Mouse (Mus musculus): ENCODE measurements around the gene Slpi. TPM values are rescaled to one million over a fixed set of nuclear protein-coding genes. Genes with fewer than 3 reads are reported as not detected.
A peak's percentile ranks its signal among the peaks of the same experiment; 100 is the strongest.

Slpi gene
- polyA plus RNA-seq, 1 experiment from 2014 or later: 1.1 TPM

GRCm38 (mm10) chr2:164396076-164396475, 7.2 kb upstream of the Slpi start:
- Histone ChIP-seq H3K4me3 (ENCODE audit: low read depth, low read length) (no peak overlapping the region), H3K9me3 (ENCODE audit: control insufficient read depth, low read length) (no peaks in the 10 kb centered on the region), H3K27me3 (ENCODE audit: control insufficient read depth, insufficient read depth, low read length) (peaks cover 23% of the 10 kb centered on the region), H3K36me3 (ENCODE audit: control insufficient read depth, insufficient read depth, low read length) (no peaks in the 10 kb centered on the region), H3K4me1 (ENCODE audit: control insufficient read depth, insufficient read depth, low read length) (no peaks in the 10 kb centered on the region), H3K27ac (ENCODE audit: low read depth, low read length) (no peak overlapping the region), H3K9ac (ENCODE audit: low read length) (no peak overlapping the region), H3K4me2 (ENCODE audit: low read depth) (no peak overlapping the region)
- no peak for ATAC-seq (ENCODE audit: insufficient read depth, low FRiP score, low TSS enrichment)
- DNase-seq (ENCODE audit: low spot score): no peak
- 91% methylated on average over 7 of the region's 7 CpGs for WGBS

DNA sequence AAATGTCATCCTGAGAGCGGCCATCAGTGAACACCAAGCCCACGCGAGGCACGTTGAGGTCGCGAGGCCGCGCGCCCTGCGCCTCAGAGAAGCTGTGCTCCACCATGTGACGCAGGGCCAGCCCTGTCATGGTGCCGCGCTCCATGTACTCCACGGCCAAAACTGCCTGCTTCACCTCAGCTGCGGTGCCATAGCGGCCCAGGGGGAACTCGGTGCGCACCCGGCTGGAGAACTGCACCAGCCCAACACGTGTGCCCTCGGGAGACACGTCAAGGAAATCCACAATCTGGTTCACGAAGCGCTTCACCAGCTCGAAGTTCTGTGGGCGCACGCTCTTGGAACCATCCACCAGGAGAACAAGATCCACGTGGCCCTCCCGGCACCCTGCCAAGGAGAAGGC, 4.2 kb upstream of the Slpi start:
- Histone ChIP-seq H3K36me3 (ENCODE audit: control insufficient read depth, insufficient read depth, low read length) (no peaks in the 10 kb centered on the region), H3K9ac (ENCODE audit: low read length) (no peak overlapping the region), H3K9me3 (ENCODE audit: control insufficient read depth, low read length) (no peaks in the 10 kb centered on the region), H3K4me2 (ENCODE audit: low read depth) (no peak overlapping the region), H3K4me3 (ENCODE audit: low read depth, low read length) (no peak overlapping the region), H3K27me3 (ENCODE audit: control insufficient read depth, insufficient read depth, low read length) (0 out of 2 replicates have a peak, but pooled peaks cover 4% of the 10 kb centered on the region), H3K4me1 (ENCODE audit: control insufficient read depth, insufficient read depth, low read length) (0 out of 2 replicates have a peak, but pooled peaks cover 3% of the 10 kb centered on the region), H3K27ac (ENCODE audit: low read depth, low read length) (no peak overlapping the region)
- DNase-seq (ENCODE audit: low spot score) (no peak), ATAC-seq (ENCODE audit: insufficient read depth, low FRiP score, low TSS enrichment) (no peak)
- WGBS: 78% methylated on average over 29 of the region's 29 CpGs

DNA sequence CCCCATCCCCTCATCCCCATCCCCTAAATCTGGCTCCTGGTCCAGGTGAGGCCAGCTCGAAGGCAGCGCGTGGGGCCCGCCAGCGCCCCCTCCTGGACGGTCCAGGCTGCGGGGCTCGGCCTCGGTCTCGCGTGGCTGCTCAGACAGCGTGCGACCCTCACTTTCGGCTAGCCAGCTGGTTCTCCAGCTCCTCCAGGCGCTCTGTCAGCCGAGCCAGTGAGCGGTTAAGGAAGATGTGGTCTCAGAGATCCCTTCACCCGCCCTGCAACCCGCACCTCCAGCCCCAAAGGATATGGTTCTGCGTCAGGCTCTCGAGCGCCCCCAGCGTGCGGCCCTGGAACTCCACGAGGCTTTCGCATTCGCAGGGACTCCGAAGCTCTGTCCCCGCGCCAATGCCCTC, 604 bp upstream of the Slpi start:
- Histone ChIP-seq H3K9me3 (ENCODE audit: control insufficient read depth, low read length) (no peaks in the 10 kb centered on the region), H3K9ac (ENCODE audit: low read length) (peak overlapping the region; percentile 55; the same call in 1 of the 2 replicates), H3K4me1 (ENCODE audit: control insufficient read depth, insufficient read depth, low read length) (peaks cover 8% of the 10 kb centered on the region; the same call in 1 of the 2 replicates), H3K4me2 (ENCODE audit: low read depth) (peak overlapping the region; percentile 57), H3K27me3 (ENCODE audit: control insufficient read depth, insufficient read depth, low read length) (0 out of 2 replicates have a peak, but pooled peaks cover 4% of the 10 kb centered on the region), H3K36me3 (ENCODE audit: control insufficient read depth, insufficient read depth, low read length) (no peaks in the 10 kb centered on the region), H3K27ac (ENCODE audit: low read depth, low read length) (no peak overlapping the region), H3K4me3 (ENCODE audit: low read depth, low read length) (peak overlapping the region; percentile 35)
- ATAC-seq (ENCODE audit: insufficient read depth, low FRiP score, low TSS enrichment) (peak; percentile 64), DNase-seq (ENCODE audit: low spot score) (peak; percentile 93)
- WGBS: under 1% methylated on average over 30 of the region's 30 CpGs

- DNase-seq (ENCODE audit: low spot score) (peak; percentile 36), ATAC-seq (ENCODE audit: insufficient read depth, low FRiP score, low TSS enrichment) (no peak)
- Histone ChIP-seq H3K4me2 (ENCODE audit: low read depth) (no peak overlapping the region), H3K27me3 (ENCODE audit: control insufficient read depth, insufficient read depth, low read length) (0 out of 2 replicates have a peak, but pooled peaks cover 4% of the 10 kb centered on the region), H3K4me1 (ENCODE audit: control insufficient read depth, insufficient read depth, low read length) (peaks cover 8% of the 10 kb centered on the region; the same call in 1 of the 2 replicates), H3K4me3 (ENCODE audit: low read depth, low read length) (no peak overlapping the region), H3K27ac (ENCODE audit: low read depth, low read length) (no peak overlapping the region), H3K9ac (ENCODE audit: low read length) (no peak overlapping the region), H3K9me3 (ENCODE audit: control insufficient read depth, low read length) (no peaks in the 10 kb centered on the region), H3K36me3 (ENCODE audit: control insufficient read depth, insufficient read depth, low read length) (no peaks in the 10 kb centered on the region)
- 13% methylated on average over 8 of the region's 8 CpGs for WGBS
These were observed 1.9 kb downstream of the Slpi start for GRCm38 (mm10) chr2:164386953-164387352.

DNA sequence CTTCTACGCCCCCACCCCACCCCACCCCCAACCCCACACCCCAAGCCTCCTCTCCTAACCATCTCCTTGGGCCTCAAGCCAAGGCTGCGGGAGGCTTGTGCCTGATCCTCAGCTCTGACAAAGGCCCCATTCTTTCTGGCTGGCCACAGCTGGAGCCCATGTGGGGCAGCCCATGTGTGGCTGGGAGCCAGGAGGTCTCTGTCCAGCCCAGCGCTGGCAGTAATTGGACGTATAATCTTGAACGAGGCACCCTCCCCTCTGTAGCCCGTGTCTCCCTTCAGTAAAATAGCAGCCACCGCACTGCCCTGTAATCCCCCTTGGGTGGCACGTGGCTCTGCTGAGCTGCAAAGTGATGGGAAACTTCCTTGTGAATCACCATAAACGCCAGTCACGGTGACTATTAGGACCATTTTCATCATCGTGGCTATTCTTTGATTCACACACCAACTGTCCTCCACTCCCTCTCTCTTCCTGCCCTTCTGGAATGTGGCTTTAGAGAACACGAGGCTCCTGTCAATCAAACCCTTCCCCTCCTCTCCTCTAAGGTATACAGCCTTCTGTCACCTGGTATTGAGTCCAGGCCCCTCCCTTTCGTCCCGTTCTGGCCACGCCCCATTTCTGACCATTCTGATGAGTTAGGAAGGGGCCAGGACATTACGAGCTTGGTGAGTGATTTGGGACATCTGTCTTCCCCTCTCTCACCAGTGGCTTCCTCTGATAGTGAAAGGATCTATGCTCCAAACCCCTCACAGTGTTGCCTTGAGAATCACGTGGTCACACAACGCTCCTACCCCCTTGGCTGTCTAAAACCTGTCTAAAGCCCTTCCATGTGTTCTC, 2.8 kb downstream of the Slpi start:
- no peak overlapping the region for H3K4me2 ChIP-seq (ENCODE audit: low read depth)
- peak; percentile 51; the same call in 1 of the 2 replicates for ATAC-seq (ENCODE audit: insufficient read depth, low FRiP score, low TSS enrichment)
- no peak overlapping the region for H3K27ac ChIP-seq (ENCODE audit: low read depth, low read length)
- H3K27me3 ChIP-seq (ENCODE audit: control insufficient read depth, insufficient read depth, low read length): 0 out of 2 replicates have a peak, but pooled peaks cover 4% of the 10 kb centered on the region
- peak; percentile 73 for DNase-seq (ENCODE audit: low spot score)
- 16% methylated on average over 18 of the region's 18 CpGs for WGBS
- no peak overlapping the region for H3K9ac ChIP-seq (ENCODE audit: low read length)
- H3K4me1 ChIP-seq (ENCODE audit: control insufficient read depth, insufficient read depth, low read length): peaks cover 8% of the 10 kb centered on the region; the same call in 1 of the 2 replicates
- no peaks in the 10 kb centered on the region for H3K36me3 ChIP-seq (ENCODE audit: control insufficient read depth, insufficient read depth, low read length)
- H3K9me3 ChIP-seq (ENCODE audit: control insufficient read depth, low read length): no peaks in the 10 kb centered on the region
- no peak overlapping the region for H3K4me3 ChIP-seq (ENCODE audit: low read depth, low read length)

DNA sequence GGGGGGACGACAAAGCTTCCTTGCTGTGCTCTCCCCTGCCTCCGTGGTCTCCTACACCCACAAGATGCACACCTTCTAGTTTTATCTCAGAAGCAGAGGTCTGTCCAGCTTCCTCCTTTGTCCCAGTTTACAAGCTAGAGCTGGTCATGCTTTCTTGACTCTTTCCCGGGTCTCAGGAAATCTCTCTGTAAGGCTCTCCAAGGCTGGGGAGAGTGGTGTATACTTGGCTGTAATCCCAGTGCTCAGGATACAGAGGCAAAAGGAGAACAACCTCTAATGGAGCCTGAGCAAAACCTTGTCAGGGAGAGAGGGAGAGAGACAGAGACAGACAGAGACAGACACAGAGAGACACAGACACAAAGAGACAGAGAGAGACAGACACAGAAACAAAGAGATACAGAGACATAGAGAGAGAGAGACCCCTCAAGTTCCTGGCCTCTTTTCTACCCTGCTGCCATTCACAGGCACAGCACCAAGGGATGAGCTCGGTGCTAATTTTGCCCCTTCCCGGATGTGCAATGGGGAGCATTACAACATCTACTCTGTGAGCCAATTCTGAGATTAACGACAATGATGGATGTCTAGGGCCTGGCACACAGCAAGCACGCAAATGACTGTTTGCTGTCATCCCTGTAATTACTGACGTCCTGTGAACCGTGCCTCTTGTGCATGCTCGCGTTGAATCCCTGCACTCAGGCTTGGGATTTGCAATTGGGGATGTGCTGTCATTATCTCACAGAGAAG, 5.1 kb downstream of the Slpi start:
- WGBS: 61% methylated on average over 11 of the region's 11 CpGs
- DNase-seq (ENCODE audit: low spot score) (no peak), ATAC-seq (ENCODE audit: insufficient read depth, low FRiP score, low TSS enrichment) (no peak)
- Histone ChIP-seq H3K4me1 (ENCODE audit: control insufficient read depth, insufficient read depth, low read length) (peaks cover 8% of the 10 kb centered on the region; the same call in 1 of the 2 replicates), H3K4me3 (ENCODE audit: low read depth, low read length) (no peak overlapping the region), H3K9ac (ENCODE audit: low read length) (no peak overlapping the region), H3K27me3 (ENCODE audit: control insufficient read depth, insufficient read depth, low read length) (0 out of 2 replicates have a peak, but pooled peaks cover 2% of the 10 kb centered on the region), H3K4me2 (ENCODE audit: low read depth) (no peak overlapping the region), H3K9me3 (ENCODE audit: control insufficient read depth, low read length) (no peaks in the 10 kb centered on the region), H3K36me3 (ENCODE audit: control insufficient read depth, insufficient read depth, low read length) (no peaks in the 10 kb centered on the region), H3K27ac (ENCODE audit: low read depth, low read length) (no peak overlapping the region)

- H3K27me3 ChIP-seq (ENCODE audit: control insufficient read depth, insufficient read depth, low read length): no peaks in the 10 kb centered on the region
- WGBS: 85% methylated on average over 3 of the region's 3 CpGs
These were observed 5.9 kb downstream of the Slpi start for GRCm38 (mm10) chr2:164382971-164383370.

DNA sequence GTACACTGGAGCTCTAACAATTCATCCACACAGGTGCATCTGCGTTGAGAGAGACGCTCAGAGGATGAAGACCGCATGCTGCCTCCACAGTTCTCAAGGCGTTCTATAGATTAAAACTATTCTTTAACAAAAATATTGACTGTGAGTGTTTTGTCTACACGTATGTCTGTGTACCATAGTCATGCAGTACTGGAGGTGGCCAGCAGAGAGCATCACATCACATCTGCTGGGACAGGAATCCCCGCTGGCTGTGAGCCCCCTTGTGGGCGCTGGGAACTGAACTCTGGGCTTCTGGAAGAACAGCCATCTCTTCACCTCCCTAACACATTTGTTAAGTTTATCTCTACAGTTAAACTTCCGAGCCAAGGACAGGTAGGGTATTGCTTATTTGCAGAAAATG, 7.2 kb downstream of the Slpi start:
- Histone ChIP-seq H3K27me3 (ENCODE audit: control insufficient read depth, insufficient read depth, low read length) (no peaks in the 10 kb centered on the region), H3K9me3 (ENCODE audit: control insufficient read depth, low read length) (no peaks in the 10 kb centered on the region), H3K9ac (ENCODE audit: low read length) (no peak overlapping the region), H3K4me3 (ENCODE audit: low read depth, low read length) (no peak overlapping the region), H3K36me3 (ENCODE audit: control insufficient read depth, insufficient read depth, low read length) (no peaks in the 10 kb centered on the region), H3K4me1 (ENCODE audit: control insufficient read depth, insufficient read depth, low read length) (peaks cover 5% of the 10 kb centered on the region; the same call in 1 of the 2 replicates), H3K27ac (ENCODE audit: low read depth, low read length) (no peak overlapping the region), H3K4me2 (ENCODE audit: low read depth) (no peak overlapping the region)
- DNase-seq (ENCODE audit: low spot score): no peak
- WGBS: 81% methylated on average over 8 of the region's 8 CpGs
- ATAC-seq (ENCODE audit: insufficient read depth, low FRiP score, low TSS enrichment): no peak

More at GRCm38 (mm10) chr2:164382971-164383370, 5.9 kb downstream of the Slpi start:
- no peaks in the 10 kb centered on the region for H3K36me3 ChIP-seq (ENCODE audit: control insufficient read depth, insufficient read depth, low read length)
- no peak overlapping the region for H3K4me3 ChIP-seq (ENCODE audit: low read depth, low read length)
- H3K4me2 ChIP-seq (ENCODE audit: low read depth): no peak overlapping the region
- ATAC-seq (ENCODE audit: insufficient read depth, low FRiP score, low TSS enrichment) (no peak), DNase-seq (ENCODE audit: low spot score) (no peak)
- peaks cover 5% of the 10 kb centered on the region; the same call in 1 of the 2 replicates for H3K4me1 ChIP-seq (ENCODE audit: control insufficient read depth, insufficient read depth, low read length)
- no peak overlapping the region for H3K27ac ChIP-seq (ENCODE audit: low read depth, low read length)
- H3K9me3 ChIP-seq (ENCODE audit: control insufficient read depth, low read length): no peaks in the 10 kb centered on the region
- no peak overlapping the region for H3K9ac ChIP-seq (ENCODE audit: low read length)
